Mouse (Mus musculus): ENCODE data around the gene Ssrp1. TPM values are rescaled to one million over a fixed set of nuclear protein-coding genes. Genes with fewer than 3 reads are reported as not detected.

Ssrp1 gene
- polyA plus RNA-seq, 1 experiment from 2014 or later: 309 TPM

Other genes starting within 250 kb of the Ssrp1 start
- gene Ube2l6, start 238.4 kb upstream of the Ssrp1 start, polyA plus RNA-seq (2016; fragmentation: Nextera tagmentation; extraction: Ambion mirVana): 30.0 and 30.5 TPM in 2 replicates
- gene Smtnl1, start 214.6 kb upstream of the Ssrp1 start, polyA plus RNA-seq (2016; fragmentation: Nextera tagmentation; extraction: Ambion mirVana): not detected in 2 replicates
- 36.7 and 42.3 TPM in 2 replicates for gene Timm10, start 210.2 kb upstream of the Ssrp1 start, polyA plus RNA-seq (2016; fragmentation: Nextera tagmentation; extraction: Ambion mirVana)
- 11.4 and 14.4 TPM in 2 replicates for gene Slc43a1, start 198.4 kb upstream of the Ssrp1 start, polyA plus RNA-seq (2016; fragmentation: Nextera tagmentation; extraction: Ambion mirVana)
- 5.2 and 7.9 TPM in 2 replicates for gene Rtn4rl2, start 150.5 kb upstream of the Ssrp1 start, polyA plus RNA-seq (2016; fragmentation: Nextera tagmentation; extraction: Ambion mirVana)
- 10.1 and 11.3 TPM in 2 replicates for gene Slc43a3, start 100.7 kb upstream of the Ssrp1 start, polyA plus RNA-seq (2016; fragmentation: Nextera tagmentation; extraction: Ambion mirVana)
- not detected in 2 replicates for gene Prg2, start 56.8 kb upstream of the Ssrp1 start, polyA plus RNA-seq (2016; fragmentation: Nextera tagmentation; extraction: Ambion mirVana)
- gene Prg3, start 49.0 kb upstream of the Ssrp1 start, polyA plus RNA-seq (2016; fragmentation: Nextera tagmentation; extraction: Ambion mirVana): not detected in 2 replicates
- gene P2rx3, start 228 bp downstream of the Ssrp1 start, polyA plus RNA-seq (2016; fragmentation: Nextera tagmentation; extraction: Ambion mirVana): 1.4 and 1.6 TPM in 2 replicates
- 38.3 and 39.7 TPM in 2 replicates for gene Tnks1bp1, start 10.8 kb downstream of the Ssrp1 start, polyA plus RNA-seq (2016; fragmentation: Nextera tagmentation; extraction: Ambion mirVana)
- gene Aplnr, start 99.0 kb downstream of the Ssrp1 start, polyA plus RNA-seq (2016; fragmentation: Nextera tagmentation; extraction: Ambion mirVana): 27.7 and 28.1 TPM in 2 replicates
- 2.8 and 3.1 TPM in 2 replicates for gene Lrrc55, start 160.0 kb downstream of the Ssrp1 start, polyA plus RNA-seq (2016; fragmentation: Nextera tagmentation; extraction: Ambion mirVana)

All from forebrain, embryonic 12.5 days (tissue).